Mouse (Mus musculus): ENCODE data around the gene Utrn. TPM values are rescaled to one million over a fixed set of nuclear protein-coding genes. Genes with fewer than 3 reads are reported as not detected.

Utrn gene
- polyA plus RNA-seq, 1 experiment from 2014 or later: 90.3 TPM

DNA sequence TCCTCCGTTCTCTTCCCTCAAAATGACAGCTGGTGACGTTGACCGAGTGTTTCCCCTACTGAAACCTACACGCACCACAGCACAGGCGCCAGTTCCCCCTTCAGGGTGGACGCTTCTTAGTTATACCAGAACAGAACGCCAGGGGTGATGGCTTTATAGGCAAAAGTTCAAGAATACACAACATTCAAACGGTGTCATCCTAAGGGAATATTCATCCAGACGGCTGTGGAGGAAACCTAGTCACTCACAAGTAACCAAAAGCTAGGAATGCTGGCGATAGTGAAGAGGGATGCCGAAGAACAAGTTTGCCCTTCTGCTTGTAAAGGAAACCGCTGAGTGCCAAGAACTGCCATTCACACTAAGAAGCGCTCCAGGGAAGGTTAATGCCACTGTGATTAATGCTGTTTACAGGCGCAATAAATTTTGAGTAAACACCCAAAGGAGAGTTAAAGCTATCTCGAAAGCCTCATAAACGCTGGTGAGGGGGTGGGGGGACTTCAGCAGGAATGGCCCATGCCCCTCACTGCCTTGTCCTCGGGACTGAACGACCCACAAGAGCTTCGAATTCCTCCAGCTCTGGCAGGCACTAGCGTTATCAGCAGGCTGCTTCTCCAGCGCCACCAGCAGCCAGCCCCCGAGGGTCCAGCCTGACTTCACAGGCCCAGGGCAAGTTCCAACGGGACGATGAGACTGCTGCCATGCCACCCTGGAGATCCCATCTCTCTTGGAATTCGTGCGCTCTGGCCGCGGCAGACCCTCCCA is 2.0 kb downstream of the Utrn start:
- 0 out of 2 replicates have a peak overlapping the region, but pooled peaks have one; percentile 90 for H3K9ac ChIP-seq (replicated peaks; ENCODE audit: low read depth, low read length)
- peak overlapping the region; percentile 93; the same call in 1 of the 2 replicates for H3K27ac ChIP-seq (ENCODE audit: low read length)
- WGBS: 4% methylated on average over 28 of the region's 28 CpGs
- H3K4me2 ChIP-seq (replicated peaks; ENCODE audit: low read depth, low read length): peak overlapping the region; percentile 86
- no peaks in the 10 kb centered on the region for H3K9me3 ChIP-seq (ENCODE audit: control insufficient read depth, low read depth, low read length)
- no peaks in the 10 kb centered on the region for H3K36me3 ChIP-seq (ENCODE audit: control insufficient read depth, insufficient read depth, low read length)
- H3K4me3 ChIP-seq (ENCODE audit: low read depth, low read length): peak overlapping the region; percentile 76
- H3K4me1 ChIP-seq (ENCODE audit: control insufficient read depth, insufficient read depth, low read length): no peaks in the 10 kb centered on the region
- ATAC-seq (ENCODE audit: insufficient number of reproducible peaks, insufficient read depth, low FRiP score, low read depth): no peak
- no peaks in the 10 kb centered on the region for H3K27me3 ChIP-seq (ENCODE audit: control insufficient read depth, insufficient read depth, low read length)

DNA sequence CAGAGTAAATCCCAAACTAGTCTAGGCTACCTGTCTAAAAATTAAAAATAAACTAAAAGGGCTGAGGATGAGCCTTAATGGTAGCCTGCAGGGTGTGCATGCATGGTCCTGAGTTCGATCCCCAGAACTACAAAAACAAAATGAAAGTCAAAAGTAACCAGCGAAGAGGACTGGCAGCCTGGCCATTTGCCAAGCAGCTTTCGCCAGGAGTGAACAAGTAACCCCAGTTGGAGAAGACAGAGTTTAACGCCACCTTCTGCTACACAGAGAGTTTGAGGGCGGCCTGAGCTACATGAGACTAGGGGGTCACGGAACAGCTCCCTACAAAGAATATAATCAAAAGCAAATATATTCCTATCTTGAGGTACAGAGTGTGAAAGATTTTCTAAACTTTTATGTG is 4.0 kb downstream of the Utrn start:
- H3K4me1 ChIP-seq (ENCODE audit: control insufficient read depth, insufficient read depth, low read length): no peaks in the 10 kb centered on the region
- H3K27me3 ChIP-seq (ENCODE audit: control insufficient read depth, insufficient read depth, low read length): no peaks in the 10 kb centered on the region
- no peaks in the 10 kb centered on the region for H3K9me3 ChIP-seq (ENCODE audit: control insufficient read depth, low read depth, low read length)
- no peaks in the 10 kb centered on the region; the same call in 1 of the 2 replicates for H3K36me3 ChIP-seq (ENCODE audit: control insufficient read depth, insufficient read depth, low read length)
- H3K4me3 ChIP-seq (ENCODE audit: low read depth, low read length): no peak overlapping the region
- H3K4me2 ChIP-seq (replicated peaks; ENCODE audit: low read depth, low read length): no peak overlapping the region
- no peak overlapping the region for H3K27ac ChIP-seq (ENCODE audit: low read length)
- ATAC-seq (ENCODE audit: insufficient number of reproducible peaks, insufficient read depth, low FRiP score, low read depth): no peak
- WGBS: 85% methylated on average over 6 of the region's 6 CpGs
- no peak overlapping the region for H3K9ac ChIP-seq (replicated peaks; ENCODE audit: low read depth, low read length)

DNA sequence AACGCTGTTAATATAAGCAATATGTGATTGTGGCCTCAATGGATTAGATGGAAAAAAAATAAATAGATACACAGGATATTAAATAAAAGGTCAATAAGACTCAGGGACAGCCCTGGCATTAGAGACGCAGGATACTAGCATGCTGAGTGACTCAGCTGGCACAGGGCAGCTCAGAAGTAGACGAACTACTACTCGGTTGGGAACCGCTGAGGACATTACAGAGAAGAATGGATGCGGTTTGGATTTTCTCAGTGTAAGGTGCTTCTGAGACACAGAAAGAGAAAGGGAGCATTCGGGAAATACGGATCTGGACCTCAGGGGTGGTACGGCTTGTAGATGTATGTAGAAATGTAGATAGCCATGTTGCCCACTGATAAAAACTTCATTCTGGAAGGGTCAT is 5.6 kb downstream of the Utrn start:
- Histone ChIP-seq H3K4me1 (ENCODE audit: control insufficient read depth, insufficient read depth, low read length) (no peaks in the 10 kb centered on the region), H3K9ac (replicated peaks; ENCODE audit: low read depth, low read length) (no peak overlapping the region), H3K4me3 (ENCODE audit: low read depth, low read length) (no peak overlapping the region), H3K9me3 (ENCODE audit: control insufficient read depth, low read depth, low read length) (no peaks in the 10 kb centered on the region), H3K36me3 (ENCODE audit: control insufficient read depth, insufficient read depth, low read length) (no peaks in the 10 kb centered on the region; the same call in 1 of the 2 replicates), H3K27me3 (ENCODE audit: control insufficient read depth, insufficient read depth, low read length) (no peaks in the 10 kb centered on the region), H3K4me2 (replicated peaks; ENCODE audit: low read depth, low read length) (no peak overlapping the region), H3K27ac (ENCODE audit: low read length) (no peak overlapping the region)
- ATAC-seq (ENCODE audit: insufficient number of reproducible peaks, insufficient read depth, low FRiP score, low read depth): no peak
- 92% methylated on average over 9 of the region's 9 CpGs for WGBS

DNA sequence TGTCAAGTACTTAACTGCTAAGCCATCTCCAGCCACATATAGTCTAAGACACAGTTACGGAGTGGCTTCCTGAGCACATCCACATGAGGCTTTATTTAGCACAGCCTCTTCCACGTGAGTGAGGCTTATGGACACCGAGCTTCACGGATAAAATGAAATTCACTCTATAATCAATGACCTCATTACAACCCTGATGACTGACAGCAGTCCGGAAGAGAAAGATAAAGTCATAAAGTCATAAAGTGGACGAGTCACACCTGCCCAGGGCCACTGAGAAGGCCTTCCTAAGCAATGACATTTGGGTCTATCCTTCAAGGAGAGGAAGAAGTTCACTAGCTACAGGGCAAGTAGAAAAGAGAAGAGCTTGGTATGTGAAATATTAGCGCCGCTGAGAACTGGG is 7.1 kb downstream of the Utrn start:
- no peak overlapping the region for H3K4me3 ChIP-seq (ENCODE audit: low read depth, low read length)
- H3K4me2 ChIP-seq (replicated peaks; ENCODE audit: low read depth, low read length): no peak overlapping the region
- H3K9ac ChIP-seq (replicated peaks; ENCODE audit: low read depth, low read length): no peak overlapping the region
- 81% methylated on average over 8 of the region's 8 CpGs for WGBS
- peaks cover 4% of the 10 kb centered on the region; the same call in 1 of the 2 replicates for H3K4me1 ChIP-seq (ENCODE audit: control insufficient read depth, insufficient read depth, low read length)
- no peak overlapping the region for H3K27ac ChIP-seq (ENCODE audit: low read length)
- no peak for ATAC-seq (ENCODE audit: insufficient number of reproducible peaks, insufficient read depth, low FRiP score, low read depth)
- no peaks in the 10 kb centered on the region; the same call in 1 of the 2 replicates for H3K36me3 ChIP-seq (ENCODE audit: control insufficient read depth, insufficient read depth, low read length)
- no peaks in the 10 kb centered on the region for H3K9me3 ChIP-seq (ENCODE audit: control insufficient read depth, low read depth, low read length)
- H3K27me3 ChIP-seq (ENCODE audit: control insufficient read depth, insufficient read depth, low read length): no peaks in the 10 kb centered on the region

DNA sequence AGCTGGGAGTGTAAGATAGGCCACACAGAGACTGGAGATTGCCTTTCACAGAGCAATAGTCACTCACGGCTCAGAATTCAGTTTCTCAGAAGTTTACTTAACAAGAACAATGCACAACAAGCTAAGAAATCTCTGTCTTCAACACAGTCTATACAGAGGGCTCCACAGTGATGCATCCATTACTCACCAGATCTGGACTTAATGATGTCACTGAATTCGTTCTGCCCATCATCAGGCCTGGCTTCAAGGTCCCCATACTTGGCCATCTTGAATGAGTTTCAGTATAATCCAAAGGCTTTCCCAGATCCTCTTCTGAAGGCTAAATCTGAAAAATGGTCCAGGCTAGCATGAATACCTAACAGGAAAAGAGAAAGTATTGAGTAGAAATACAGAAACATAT is 7.8 kb downstream of the Utrn start:
- no peaks in the 10 kb centered on the region for H3K9me3 ChIP-seq (ENCODE audit: control insufficient read depth, low read depth, low read length)
- ATAC-seq (ENCODE audit: insufficient number of reproducible peaks, insufficient read depth, low FRiP score, low read depth): no peak
- H3K9ac ChIP-seq (replicated peaks; ENCODE audit: low read depth, low read length): no peak overlapping the region
- WGBS: 70% methylated on average over 2 of the region's 2 CpGs
- no peaks in the 10 kb centered on the region; the same call in 1 of the 2 replicates for H3K36me3 ChIP-seq (ENCODE audit: control insufficient read depth, insufficient read depth, low read length)
- no peaks in the 10 kb centered on the region for H3K27me3 ChIP-seq (ENCODE audit: control insufficient read depth, insufficient read depth, low read length)
- peaks cover 4% of the 10 kb centered on the region; the same call in 1 of the 2 replicates for H3K4me1 ChIP-seq (ENCODE audit: control insufficient read depth, insufficient read depth, low read length)
- H3K27ac ChIP-seq (ENCODE audit: low read length): no peak overlapping the region
- H3K4me2 ChIP-seq (replicated peaks; ENCODE audit: low read depth, low read length): no peak overlapping the region
- no peak overlapping the region for H3K4me3 ChIP-seq (ENCODE audit: low read depth, low read length)

DNA sequence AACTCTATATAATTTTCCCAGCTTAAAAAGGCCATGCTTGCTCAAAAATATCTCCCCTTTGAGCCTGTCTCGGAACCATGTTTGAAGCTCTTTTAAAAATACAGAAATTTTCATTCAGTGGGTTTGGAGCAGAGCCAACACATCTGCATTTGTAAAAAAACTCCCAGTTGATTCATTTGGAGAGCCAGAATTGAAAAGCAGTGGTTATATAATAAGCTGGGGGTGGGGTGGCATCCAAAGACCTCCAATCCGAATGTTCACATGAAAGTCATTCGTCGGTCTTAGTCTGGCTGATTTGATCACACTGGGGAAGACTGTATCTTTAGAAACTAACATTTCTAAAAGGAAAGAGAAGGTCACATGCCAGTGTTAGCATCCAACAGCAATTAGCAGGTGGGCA is 8.4 kb downstream of the Utrn start:
- H3K4me3 ChIP-seq (ENCODE audit: low read depth, low read length): no peak overlapping the region
- WGBS: 68% methylated on average over 4 of the region's 4 CpGs
- H3K9ac ChIP-seq (replicated peaks; ENCODE audit: low read depth, low read length): no peak overlapping the region
- H3K27ac ChIP-seq (ENCODE audit: low read length): no peak overlapping the region
- H3K4me1 ChIP-seq (ENCODE audit: control insufficient read depth, insufficient read depth, low read length): peaks cover 4% of the 10 kb centered on the region; the same call in 1 of the 2 replicates
- no peaks in the 10 kb centered on the region for H3K27me3 ChIP-seq (ENCODE audit: control insufficient read depth, insufficient read depth, low read length)
- H3K36me3 ChIP-seq (ENCODE audit: control insufficient read depth, insufficient read depth, low read length): no peaks in the 10 kb centered on the region; the same call in 1 of the 2 replicates
- ATAC-seq (ENCODE audit: insufficient number of reproducible peaks, insufficient read depth, low FRiP score, low read depth): no peak
- no peak overlapping the region for H3K4me2 ChIP-seq (replicated peaks; ENCODE audit: low read depth, low read length)
- H3K9me3 ChIP-seq (ENCODE audit: control insufficient read depth, low read depth, low read length): no peaks in the 10 kb centered on the region

DNA sequence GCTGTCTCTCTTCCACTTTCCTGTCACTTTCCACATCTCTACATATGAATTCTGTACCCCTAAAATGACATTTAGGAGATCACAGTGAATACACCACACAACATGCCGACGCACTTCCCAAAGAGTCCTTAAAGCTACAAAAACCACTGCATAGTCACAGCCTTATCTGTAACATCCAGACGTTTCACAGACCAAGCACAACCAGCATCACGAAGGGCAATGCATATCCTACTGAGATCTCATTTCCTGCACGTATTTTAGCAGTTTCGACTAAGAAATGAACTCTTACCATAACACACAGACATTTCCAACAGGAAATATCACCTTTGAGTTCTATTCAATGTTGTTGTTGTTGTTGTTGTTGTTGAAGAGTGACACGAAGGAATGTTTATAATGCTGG is 8.8 kb downstream of the Utrn start:
- Histone ChIP-seq H3K9ac (replicated peaks; ENCODE audit: low read depth, low read length) (no peak overlapping the region), H3K4me1 (ENCODE audit: control insufficient read depth, insufficient read depth, low read length) (peaks cover 4% of the 10 kb centered on the region; the same call in 1 of the 2 replicates), H3K4me2 (replicated peaks; ENCODE audit: low read depth, low read length) (no peak overlapping the region), H3K36me3 (ENCODE audit: control insufficient read depth, insufficient read depth, low read length) (no peaks in the 10 kb centered on the region; the same call in 1 of the 2 replicates), H3K4me3 (ENCODE audit: low read depth, low read length) (no peak overlapping the region), H3K9me3 (ENCODE audit: control insufficient read depth, low read depth, low read length) (no peaks in the 10 kb centered on the region), H3K27me3 (ENCODE audit: control insufficient read depth, insufficient read depth, low read length) (no peaks in the 10 kb centered on the region), H3K27ac (ENCODE audit: low read length) (no peak overlapping the region)
- ATAC-seq (ENCODE audit: insufficient number of reproducible peaks, insufficient read depth, low FRiP score, low read depth): no peak
- 75% methylated on average over 7 of the region's 7 CpGs for WGBS

DNA sequence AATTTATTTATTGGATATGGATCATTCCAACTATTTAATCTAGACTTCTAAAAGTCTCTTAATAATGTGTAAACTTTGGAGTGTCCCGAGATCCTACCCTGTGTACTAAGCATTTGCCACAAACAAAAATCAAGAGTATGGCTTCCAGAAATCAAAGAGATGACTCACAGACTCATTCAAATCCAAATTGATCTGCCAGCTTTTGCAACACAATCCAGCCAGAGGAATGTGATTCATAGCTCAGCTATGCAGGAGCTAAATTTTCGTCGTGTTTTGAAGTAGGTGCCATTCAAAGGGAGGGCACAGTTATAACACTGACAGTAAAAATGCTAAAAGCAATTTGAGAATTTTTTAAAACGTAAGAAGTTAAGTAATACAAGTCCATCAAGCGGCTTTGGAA is 11.1 kb downstream of the Utrn start:
- Histone ChIP-seq H3K9ac (replicated peaks; ENCODE audit: low read depth, low read length) (no peak overlapping the region), H3K27me3 (ENCODE audit: control insufficient read depth, insufficient read depth, low read length) (no peaks in the 10 kb centered on the region), H3K4me2 (replicated peaks; ENCODE audit: low read depth, low read length) (no peak overlapping the region), H3K36me3 (ENCODE audit: control insufficient read depth, insufficient read depth, low read length) (no peaks in the 10 kb centered on the region; the same call in 1 of the 2 replicates), H3K9me3 (ENCODE audit: control insufficient read depth, low read depth, low read length) (no peaks in the 10 kb centered on the region), H3K4me1 (ENCODE audit: control insufficient read depth, insufficient read depth, low read length) (peaks cover 8% of the 10 kb centered on the region; the same call in 1 of the 2 replicates), H3K27ac (ENCODE audit: low read length) (no peak overlapping the region), H3K4me3 (ENCODE audit: low read depth, low read length) (no peak overlapping the region)
- WGBS: 69% methylated on average over 5 of the region's 5 CpGs
- no peak for ATAC-seq (ENCODE audit: insufficient number of reproducible peaks, insufficient read depth, low FRiP score, low read depth)

Measured in stomach, embryonic 14.5 days (tissue).